Comparison of ENCODE assay signal across 9 mouse cellular contexts in genomic region chrX:47292548-47293147, GRCm38 (mm10).
DNase-seq lines count a peak whose midpoint lies in the region; ATAC-seq and TF ChIP-seq lines count a peak whose summit lies in the region.
"Had no signal": no experiment of that assay in that cellular context is flagged by ENCODE, and none has a peak within 500 bp of the region (broad histone marks: within the 10 kb centered on the region; RNA-seq: fewer than 3 reads in every experiment).

No protein-coding gene starts in this region.

- no peak overlapping the region for H3K4me2 ChIP-seq in heart, postnatal 0 days (ENCODE audit: low read depth, low read length)
- H3K4me2 ChIP-seq in hindbrain, embryonic 13.5 days = no peak overlapping the region
- H3K4me2 ChIP-seq in liver, postnatal 0 days (ENCODE audit: low read depth, low read length) = no peak overlapping the region
- H3K4me2 ChIP-seq in stomach, postnatal 0 days (replicated peaks; ENCODE audit: low read depth) = no peak overlapping the region

- H3K4me3 ChIP-seq in heart, postnatal 0 days (ENCODE audit: low read depth, low read length) = no peak overlapping the region
- no peak overlapping the region for H3K4me3 ChIP-seq in hindbrain, embryonic 13.5 days
- H3K4me3 ChIP-seq in liver, postnatal 0 days (ENCODE audit: low read depth, low read length) = no peak overlapping the region
- no peak overlapping the region for H3K4me3 ChIP-seq in stomach, postnatal 0 days (ENCODE audit: low read depth, low read length)
- H3K4me3 ChIP-seq: megakaryocyte, embryonic 14.5 days had no signal

- no peak for ATAC-seq in heart, postnatal 0 days (ENCODE audit: insufficient read depth, low read depth)
- ATAC-seq in hindbrain, embryonic 13.5 days (ENCODE audit: low FRiP score) = peak; percentile 57; the same call in 1 of the 2 replicates
- ATAC-seq in liver, postnatal 0 days = no peak
- no peak for ATAC-seq in stomach, postnatal 0 days (ENCODE audit: low FRiP score, low TSS enrichment)

- no peaks in the 10 kb centered on the region for H3K36me3 ChIP-seq in heart, postnatal 0 days (replicated peaks; ENCODE audit: control insufficient read depth, insufficient read depth, low read length)
- no peaks in the 10 kb centered on the region for H3K36me3 ChIP-seq in hindbrain, embryonic 13.5 days
- no peaks in the 10 kb centered on the region for H3K36me3 ChIP-seq in liver, postnatal 0 days (replicated peaks; ENCODE audit: insufficient read depth, low read length)
- no peaks in the 10 kb centered on the region for H3K36me3 ChIP-seq in stomach, postnatal 0 days (ENCODE audit: control insufficient read depth, insufficient read depth, low read length)

- H3K9ac ChIP-seq in heart, postnatal 0 days (replicated peaks; ENCODE audit: low read depth, low read length) = no peak overlapping the region
- H3K9ac ChIP-seq in hindbrain, embryonic 13.5 days = no peak overlapping the region
- H3K9ac ChIP-seq in liver, postnatal 0 days (replicated peaks) = no peak overlapping the region
- H3K9ac ChIP-seq in stomach, postnatal 0 days (ENCODE audit: low read length) = no peak overlapping the region

- H3K27me3 ChIP-seq in heart, postnatal 0 days (ENCODE audit: control insufficient read depth, insufficient read depth, low read length) = no peaks in the 10 kb centered on the region
- no peaks in the 10 kb centered on the region for H3K27me3 ChIP-seq in hindbrain, embryonic 13.5 days
- H3K27me3 ChIP-seq in liver, postnatal 0 days (ENCODE audit: insufficient read depth, low read length) = no peaks in the 10 kb centered on the region
- H3K27me3 ChIP-seq in stomach, postnatal 0 days (ENCODE audit: control insufficient read depth, insufficient read depth, low read length) = no peaks in the 10 kb centered on the region

- DNase-seq in heart, postnatal 0 days (ENCODE audit: low spot score) = no peak
- DNase-seq in heart, postnatal 25 days (ENCODE audit: low spot score) = no peak
- peak; percentile 11 for DNase-seq in 3T3-L1 (ENCODE audit: low read depth, low spot score)
- DNase-seq in cerebellum, postnatal 14 days = peak; percentile 75 to 81
- peak; percentile 9 for DNase-seq in liver, postnatal 0 days
- DNase-seq in stomach, postnatal 0 days (ENCODE audit: low spot score) = no peak
- DNase-seq in urinary bladder, postnatal 25 days (ENCODE audit: low spot score) = no peak

- no peaks in the 10 kb centered on the region for H3K9me3 ChIP-seq in heart, postnatal 0 days (replicated peaks; ENCODE audit: control insufficient read depth, low read length)
- H3K9me3 ChIP-seq in hindbrain, embryonic 13.5 days = no peaks in the 10 kb centered on the region
- H3K9me3 ChIP-seq in liver, postnatal 0 days (ENCODE audit: low read length) = no peaks in the 10 kb centered on the region
- H3K9me3 ChIP-seq in stomach, postnatal 0 days (ENCODE audit: control insufficient read depth, low read length) = no peaks in the 10 kb centered on the region
- H3K9me3 ChIP-seq: megakaryocyte, embryonic 14.5 days had no signal

- no peak for TF ChIP-seq EP300 in heart, postnatal 0 days (IDR thresholded peaks at IDR 0.05; ENCODE audit: low read depth)
- no peak for TF ChIP-seq EP300 in liver, postnatal 0 days (IDR thresholded peaks at IDR 0.05; ENCODE audit: low read depth)
- TF ChIP-seq EP300 in stomach, postnatal 0 days (optimal IDR thresholded peaks at IDR 0.05) = no peak

- H3K4me1 ChIP-seq in heart, postnatal 0 days (ENCODE audit: control insufficient read depth, insufficient read depth) = no peaks in the 10 kb centered on the region
- H3K4me1 ChIP-seq in hindbrain, embryonic 13.5 days (replicated peaks) = no peaks in the 10 kb centered on the region
- H3K4me1 ChIP-seq in liver, postnatal 0 days (ENCODE audit: insufficient read depth) = no peaks in the 10 kb centered on the region
- H3K4me1 ChIP-seq in stomach, postnatal 0 days (replicated peaks; ENCODE audit: control insufficient read depth, insufficient read depth) = no peaks in the 10 kb centered on the region
- H3K4me1 ChIP-seq: megakaryocyte, embryonic 14.5 days had no signal

- peak; percentile 41 for TF ChIP-seq CTCF in heart, postnatal 0 days (IDR thresholded peaks at IDR 0.05; ENCODE audit: low read depth)
- peak; percentile 57 for TF ChIP-seq CTCF in liver, postnatal 0 days (IDR thresholded peaks at IDR 0.05; ENCODE audit: low read depth)
- TF ChIP-seq CTCF in stomach, postnatal 0 days (IDR thresholded peaks at IDR 0.05; ENCODE audit: low read depth) = peak; percentile 70

- intact Hi-C loops in heart, postnatal 25 days (cut with DNase I) = no loop called here

- no peak overlapping the region for H3K27ac ChIP-seq in heart, postnatal 0 days (ENCODE audit: low read depth)
- no peak overlapping the region for H3K27ac ChIP-seq in hindbrain, embryonic 13.5 days
- H3K27ac ChIP-seq in liver, postnatal 0 days (ENCODE audit: low read depth) = no peak overlapping the region
- H3K27ac ChIP-seq in stomach, postnatal 0 days (replicated peaks) = no peak overlapping the region

Comparison
In these comparisons a context has a peak if more than half of its experiments do, and no peak if none do; other contexts are left out.
1. DNase-seq: peak in 3T3-L1 (single experiment), cerebellum, postnatal 14 days (2 of 2) and liver, postnatal 0 days (single experiment); none in heart, postnatal 0 days (single experiment), heart, postnatal 25 days (single experiment), stomach, postnatal 0 days (single experiment) and urinary bladder, postnatal 25 days (single experiment).
2. Peak in every context shown above with its lines, with median percentiles within 50 percentile points of each other: CTCF ChIP-seq.